Mouse (Mus musculus) midbrain, embryonic 11.5 days (tissue): ENCODE results near the gene Arhgef38. TPM values are rescaled to one million over a fixed set of nuclear protein-coding genes. Genes with fewer than 3 reads are reported as not detected.

Experiments
- ATAC-seq: fragments of 200-750 bp; cut with Nextera tagmentation; 2 replicates; pipeline ENCODE4 v1.8.0; 2017; ENCODE audit warnings: moderate TSS enrichment, moderate library complexity; ENCODE audit not compliant: low FRiP score
- DNase-seq: peaks from one replicate; pipeline ENCODE4 v3.0.0; 2015; ENCODE audit warnings: low spot score; ENCODE audit errors: missing footprints
- H3K27ac ChIP-seq: fragments of 300-500 bp; sonication (generic); 2 replicates; pipeline ENCODE4 v1.5.1; 2014; ENCODE audit warnings: low read depth, low read length
- H3K27me3 ChIP-seq: fragments of 300-500 bp; sonication (generic); 2 replicates; pipeline ENCODE4 v1.6.1; 2014; ENCODE audit warnings: mild to moderate bottlenecking, low read length, moderate library complexity, mixed read lengths; ENCODE audit not compliant: control insufficient read depth, insufficient read depth
- H3K36me3 ChIP-seq: fragments of 300-500 bp; sonication (generic); 2 replicates; pipeline ENCODE4 v1.6.1; 2014; ENCODE audit warnings: mild to moderate bottlenecking, low read length, moderate library complexity, mixed read lengths; ENCODE audit not compliant: control insufficient read depth, insufficient read depth
- H3K4me1 ChIP-seq: fragments of 300-500 bp; sonication (generic); 2 replicates; pipeline ENCODE4 v1.6.1; 2014; ENCODE audit warnings: low read length; ENCODE audit not compliant: control insufficient read depth, insufficient read depth
- H3K4me2 ChIP-seq: fragments of 300-500 bp; sonication (generic); 2 replicates; pipeline ENCODE4 v1.6.1; 2014; ENCODE audit warnings: mild to moderate bottlenecking, moderate library complexity
- H3K4me3 ChIP-seq: fragments of 300-500 bp; sonication (generic); 2 replicates; pipeline ENCODE4 v1.5.1; 2014; ENCODE audit warnings: low read depth, low read length
- H3K9ac ChIP-seq: fragments of 300-500 bp; sonication (generic); 2 replicates; pipeline ENCODE4 v1.6.1; 2014; ENCODE audit warnings: low read length
- H3K9me3 ChIP-seq: fragments of 300-500 bp; sonication (generic); 2 replicates; pipeline ENCODE4 v1.6.1; 2016; ENCODE audit warnings: low read length; ENCODE audit not compliant: control insufficient read depth
- WGBS: fragments of 180-500 bp; shearing (Covaris S2); extraction: QIAGEN DNeasy Blood & Tissue Kit; methylation state at CpG from one replicate; pipeline ENCODE4 v1.1.7; 2014; 5-methylcytosine and 5-hydroxymethylcytosine counted together
- polyA plus RNA-seq: library from polyadenylated mRNA; unstranded; fragments of >200 nt; fragmentation: Nextera tagmentation; extraction: Ambion mirVana; gene quantifications from 2 replicates; pipeline ENCODE4 v1.2.1, GENCODE M21; 2014

The Arhgef38 gene
- polyA plus RNA-seq, 1 experiment from 2014 or later = 0.10 TPM

DNA sequence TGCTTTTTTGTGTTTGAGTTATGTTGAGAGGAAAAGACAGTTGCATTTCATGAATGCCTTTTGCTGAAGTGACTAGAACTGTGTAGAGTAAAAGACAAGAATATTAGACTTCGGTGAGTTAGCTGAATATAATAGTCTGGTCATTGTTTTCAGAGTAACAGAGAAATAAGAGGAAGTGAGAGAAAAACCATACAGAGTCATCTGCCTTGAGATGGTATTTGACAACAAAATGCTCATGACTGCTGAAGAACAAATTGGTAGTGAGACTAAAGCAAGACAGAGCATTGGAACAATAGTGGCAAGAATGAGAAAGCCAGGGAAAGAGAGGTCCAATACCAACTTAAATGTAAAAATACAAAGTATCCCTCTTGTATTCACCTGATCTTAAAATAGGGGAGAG, 141.8 kb downstream of the Arhgef38 start:
- 89% methylated on average over 1 of the region's 1 CpGs for WGBS

DNA sequence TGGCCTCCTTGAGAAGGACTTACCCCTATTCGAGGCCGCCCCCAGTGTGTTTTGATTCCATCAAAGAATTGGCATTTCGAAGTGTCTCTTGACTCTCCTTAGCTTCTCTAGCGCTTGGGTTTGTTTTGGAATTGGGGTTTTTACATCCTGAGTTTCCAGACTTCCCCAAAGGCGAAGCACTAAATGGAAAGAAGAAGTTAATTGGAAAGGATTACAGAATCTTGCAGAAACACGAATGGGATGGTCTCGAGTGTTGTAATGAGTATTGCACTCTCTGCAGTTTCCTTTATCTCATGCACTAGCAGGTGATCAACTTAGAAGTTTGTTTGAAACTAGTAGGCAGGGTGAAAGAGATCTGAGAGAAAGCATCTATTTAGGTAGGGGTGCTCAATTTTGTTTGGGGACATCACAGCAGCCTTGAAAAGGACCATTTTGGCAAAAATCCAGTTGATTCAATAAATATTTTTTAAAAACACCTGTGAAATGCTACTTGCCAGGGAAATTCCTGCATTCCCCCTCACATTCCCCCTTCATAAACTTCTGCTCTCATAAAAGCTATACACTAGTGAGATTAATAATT, 142.4 kb downstream of the Arhgef38 start:
- Histone ChIP-seq H3K9ac (peak overlapping the region; percentile 98), H3K4me1 (peaks cover 10% of the 10 kb centered on the region), H3K27me3 (no peaks in the 10 kb centered on the region), H3K4me2 (peak overlapping the region; percentile 75), H3K4me3 (peak overlapping the region; percentile 88), H3K36me3 (no peaks in the 10 kb centered on the region), H3K27ac (peak overlapping the region; percentile 98), H3K9me3 (no peaks in the 10 kb centered on the region)
- ATAC-seq = no peak
- under 1% methylated on average over 7 of the region's 7 CpGs for WGBS
- DNase-seq = no peak

More for the DNA sequence above, 141.8 kb downstream of the Arhgef38 start:
- peaks cover 10% of the 10 kb centered on the region for H3K4me1 ChIP-seq
- H3K9me3 ChIP-seq = no peaks in the 10 kb centered on the region
- no peaks in the 10 kb centered on the region for H3K27me3 ChIP-seq
- peak overlapping the region; percentile 98 for H3K9ac ChIP-seq
- peak overlapping the region; percentile 88 for H3K4me3 ChIP-seq
- ATAC-seq (no peak), DNase-seq (no peak)
- no peak overlapping the region for H3K27ac ChIP-seq
- H3K36me3 ChIP-seq = no peaks in the 10 kb centered on the region
- peak overlapping the region; percentile 75 for H3K4me2 ChIP-seq

DNA sequence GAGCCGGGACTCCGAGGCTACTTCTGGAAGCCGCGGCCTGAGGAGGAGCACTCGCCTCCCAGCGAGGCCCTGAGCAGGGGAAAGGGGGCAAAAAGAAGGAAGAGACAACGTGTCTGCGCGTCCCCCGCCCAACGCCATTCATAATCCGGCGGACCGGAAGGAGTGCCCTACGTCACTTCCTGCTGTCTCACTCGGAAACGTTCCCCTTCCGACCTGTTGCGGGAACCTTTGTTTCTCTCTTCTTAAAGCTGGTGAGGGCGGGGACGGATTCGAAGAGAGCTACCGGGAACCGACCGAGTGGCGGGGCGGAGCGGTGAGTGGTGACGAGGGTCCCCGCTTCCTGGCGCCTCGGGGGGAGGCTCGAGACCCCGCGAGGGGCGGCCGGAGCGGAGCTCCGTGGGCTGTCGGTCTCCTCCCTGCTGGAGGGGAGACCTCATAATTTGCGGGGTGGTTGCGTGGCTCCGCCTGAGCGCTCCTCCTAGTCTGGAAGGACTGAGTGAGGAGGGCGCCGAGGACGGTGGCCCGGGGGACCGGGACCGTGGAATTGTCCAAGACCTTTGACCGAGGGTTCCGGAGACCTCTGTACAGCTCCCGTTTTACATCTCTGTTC, 143.0 kb downstream of the Arhgef38 start, which contains the start of the genes Ints12 and Gstcd:
TSS of gene Ints12 (plus strand) at position 177 of the 610 bp plus-strand sequence.
TSS of gene Gstcd (minus strand) at position 370 of the 610 bp plus-strand sequence.
- Histone ChIP-seq H3K4me2 (peak within 1 kb of the TSS; percentile 75), H3K36me3 (no peaks in the 10 kb centered on the region), H3K9me3 (no peaks in the 10 kb centered on the region), H3K4me1 (peaks cover 10% of the 10 kb centered on the region), H3K27ac (peak within 1 kb of the TSS; percentile 98), H3K9ac (peak within 1 kb of the TSS; percentile 98), H3K27me3 (no peaks in the 10 kb centered on the region), H3K4me3 (peak within 1 kb of the TSS; percentile 88)
- WGBS = 0% methylated on average over 52 of the region's 53 CpGs
- peak; percentile 99 for DNase-seq
- ATAC-seq = peak; percentile 98

GRCm38 (mm10) chr3:133091121-133091663, 143.6 kb downstream of the Arhgef38 start:
- ATAC-seq = peak; percentile 87; the same call in 1 of the 2 replicates
- peak; percentile 97 for DNase-seq

DNA sequence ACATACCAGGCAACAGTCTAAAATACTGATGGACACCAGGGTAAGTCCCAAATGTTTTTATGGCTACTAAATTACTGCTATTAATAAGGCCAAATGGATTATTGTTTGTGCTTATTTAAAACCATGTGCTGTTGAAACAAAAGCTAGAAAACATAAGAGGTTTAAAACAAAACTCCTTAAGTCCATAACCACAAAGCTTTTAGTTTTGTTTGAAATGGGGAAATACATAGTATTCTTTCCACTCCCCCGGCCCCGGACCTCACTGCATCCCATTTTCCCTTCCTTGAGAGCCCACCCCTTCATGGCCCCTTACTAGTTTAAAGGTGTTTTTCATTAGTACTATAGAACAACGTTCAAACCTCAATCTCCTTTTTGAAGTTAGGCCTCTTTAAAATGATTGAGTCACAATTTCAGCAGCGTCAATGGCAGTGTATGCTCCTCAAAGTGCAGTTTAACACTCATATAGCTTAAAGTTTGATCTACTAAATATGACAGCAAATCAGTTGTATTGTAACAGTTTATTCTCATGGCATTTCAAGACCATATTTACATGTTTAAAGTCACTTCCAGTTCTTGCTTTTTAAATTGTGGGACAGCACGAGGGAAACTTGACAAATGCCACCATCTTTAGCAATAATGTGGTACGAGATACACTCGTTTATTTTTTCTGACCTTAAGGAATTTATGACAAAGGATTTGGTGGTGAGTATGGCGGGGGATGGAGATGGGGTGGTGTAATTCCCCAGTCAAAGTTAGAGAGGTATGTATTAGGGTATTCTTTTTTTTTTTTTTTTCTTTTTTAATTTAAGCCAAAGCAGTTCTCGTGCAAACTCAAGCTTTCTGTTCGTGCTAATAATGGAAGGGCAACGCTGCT, 144.3 kb downstream of the Arhgef38 start:
- Histone ChIP-seq H3K27ac (peak overlapping the region; percentile 98), H3K4me1 (peaks cover 10% of the 10 kb centered on the region), H3K9me3 (no peaks in the 10 kb centered on the region), H3K4me3 (peak overlapping the region; percentile 88), H3K36me3 (no peaks in the 10 kb centered on the region), H3K4me2 (peak overlapping the region; percentile 75), H3K27me3 (no peaks in the 10 kb centered on the region), H3K9ac (peak overlapping the region; percentile 98)
- 12% methylated on average over 11 of the region's 11 CpGs for WGBS
- ATAC-seq (no peak), DNase-seq (peak; percentile 90)

More at GRCm38 (mm10) chr3:133091121-133091663, 143.6 kb downstream of the Arhgef38 start:
- H3K36me3 ChIP-seq = no peaks in the 10 kb centered on the region
- WGBS = under 1% methylated on average over 44 of the region's 44 CpGs
- peak overlapping the region; percentile 98 for H3K9ac ChIP-seq
- H3K9me3 ChIP-seq = no peaks in the 10 kb centered on the region
- peak overlapping the region; percentile 75 for H3K4me2 ChIP-seq
- no peaks in the 10 kb centered on the region for H3K27me3 ChIP-seq
- H3K4me1 ChIP-seq = peaks cover 10% of the 10 kb centered on the region
- H3K27ac ChIP-seq = peak overlapping the region; percentile 98
- peak overlapping the region; percentile 88 for H3K4me3 ChIP-seq

GRCm38 (mm10) chr3:133085858-133086257, 148.9 kb downstream of the Arhgef38 start:
- ATAC-seq = peak; percentile 72
- no peak overlapping the region for H3K4me3 ChIP-seq
- DNase-seq = peak; percentile 90
- no peaks in the 10 kb centered on the region for H3K9me3 ChIP-seq
- H3K27ac ChIP-seq = no peak overlapping the region
- H3K4me2 ChIP-seq = no peak overlapping the region
- H3K27me3 ChIP-seq = no peaks in the 10 kb centered on the region
- peaks cover 4% of the 10 kb centered on the region; the same call in 1 of the 2 replicates for H3K4me1 ChIP-seq
- WGBS = 75% methylated on average over 3 of the region's 3 CpGs
- H3K36me3 ChIP-seq = peaks cover 6% of the 10 kb centered on the region; the same call in 1 of the 2 replicates
- H3K9ac ChIP-seq = no peak overlapping the region

GRCm38 (mm10) chr3:133082736-133083135, 152.0 kb downstream of the Arhgef38 start:
- no peak overlapping the region for H3K9ac ChIP-seq
- no peak for ATAC-seq
- H3K27ac ChIP-seq = no peak overlapping the region
- DNase-seq = peak; percentile 33
- H3K36me3 ChIP-seq = peaks cover 6% of the 10 kb centered on the region; the same call in 1 of the 2 replicates
- no peaks in the 10 kb centered on the region for H3K27me3 ChIP-seq
- H3K9me3 ChIP-seq = no peaks in the 10 kb centered on the region
- H3K4me3 ChIP-seq = no peak overlapping the region
- H3K4me1 ChIP-seq = no peaks in the 10 kb centered on the region
- H3K4me2 ChIP-seq = no peak overlapping the region
- WGBS = 87% methylated on average over 5 of the region's 5 CpGs

GRCm38 (mm10) chr3:133075560-133075959, 159.2 kb downstream of the Arhgef38 start:
- Histone ChIP-seq H3K36me3 (peaks cover under 1% of the 10 kb centered on the region; the same call in 1 of the 2 replicates), H3K27ac (no peak overlapping the region), H3K9ac (no peak overlapping the region), H3K4me3 (no peak overlapping the region), H3K4me2 (no peak overlapping the region), H3K4me1 (no peaks in the 10 kb centered on the region), H3K9me3 (no peaks in the 10 kb centered on the region), H3K27me3 (no peaks in the 10 kb centered on the region)
- 91% methylated on average over 10 of the region's 10 CpGs for WGBS
- ATAC-seq (no peak; the same call in 1 of the 2 replicates), DNase-seq (peak; percentile 62)
